Mouse (Mus musculus) lung, embryonic 14.5 days (tissue): Measurements from ENCODE around the gene Iqcf1. TPM values are rescaled to one million over a fixed set of nuclear protein-coding genes. Genes with fewer than 3 reads are reported as not detected.
"Not testable (repeated sequence)": the region's sequence is repeated elsewhere in the genome, so short reads cannot be mapped to it uniquely, and the experiment has no call there.

Experiments
- ATAC-seq: fragments of 200-750 bp; cut with Nextera tagmentation; 2 replicates; pipeline ENCODE4 v1.8.0; 2017; ENCODE audit warnings: mild to moderate bottlenecking, moderate TSS enrichment, moderate library complexity; ENCODE audit not compliant: insufficient read depth
- DNase-seq: peaks from one replicate; pipeline ENCODE4 v3.0.0-alpha.2; 2015
- H3K27ac ChIP-seq: fragments of 300-500 bp; sonication (generic); 2 replicates; pipeline ENCODE4 v1.5.1; 2014; ENCODE audit warnings: low read depth, mild to moderate bottlenecking, moderate library complexity
- H3K27me3 ChIP-seq: fragments of 300-500 bp; sonication (generic); 2 replicates; pipeline ENCODE4 v1.6.1; 2014; ENCODE audit warnings: low read length, control low read depth; ENCODE audit not compliant: insufficient read depth
- H3K36me3 ChIP-seq: fragments of 300-500 bp; sonication (generic); 2 replicates; pipeline ENCODE4 v1.6.1; 2014; ENCODE audit warnings: control low read depth; ENCODE audit not compliant: insufficient read depth
- H3K4me1 ChIP-seq: fragments of 300-500 bp; sonication (generic); 2 replicates; pipeline ENCODE4 v1.6.1; 2014; ENCODE audit warnings: antibody characterized with exemption, control low read depth; ENCODE audit not compliant: insufficient read depth
- H3K4me2 ChIP-seq: fragments of 300-500 bp; sonication (generic); 2 replicates; pipeline ENCODE4 v1.6.1; 2014; ENCODE audit warnings: mild to moderate bottlenecking
- H3K4me3 ChIP-seq: fragments of 300-500 bp; sonication (generic); 2 replicates; pipeline ENCODE4 v1.5.1; 2014; ENCODE audit warnings: low read depth, low read length
- H3K9ac ChIP-seq: fragments of 300-500 bp; sonication (generic); 2 replicates; pipeline ENCODE4 v1.6.1; 2014
- H3K9me3 ChIP-seq: fragments of 300-500 bp; sonication (generic); 2 replicates; pipeline ENCODE4 v1.6.1; 2016; ENCODE audit warnings: low read depth, low read length, control low read depth
- CTCF ChIP-seq: IDR thresholded peaks from 2 replicates; pipeline ENCODE4 v1.5.1; 2016; ENCODE audit warnings: antibody characterized with exemption, low read depth
- WGBS: fragments of 180-500 bp; shearing (Covaris S2); extraction: QIAGEN DNeasy Blood & Tissue Kit; methylation state at CpG from one replicate; pipeline ENCODE4 v1.1.7; 2014; 5-methylcytosine and 5-hydroxymethylcytosine counted together
- polyA plus RNA-seq: library from polyadenylated mRNA; unstranded; fragments of >200 nt; fragmentation: Nextera tagmentation; extraction: Ambion mirVana; gene quantifications from 2 replicates; pipeline ENCODE4 v1.2.1, GENCODE M21; 2014

The Iqcf1 gene
- polyA plus RNA-seq, 1 experiment from 2014 or later: not detected

GRCm38 (mm10) chr9:106483136-106483535, 16.6 kb upstream of the Iqcf1 start:
- no peak overlapping the region for H3K4me2 ChIP-seq
- 0 out of 2 replicates have a peak, but pooled peaks cover under 1% of the 10 kb centered on the region for H3K4me1 ChIP-seq
- H3K27me3 ChIP-seq: no peaks in the 10 kb centered on the region
- no peak overlapping the region for H3K4me3 ChIP-seq
- TF ChIP-seq CTCF: no peak
- no peak overlapping the region for H3K9ac ChIP-seq
- 91% methylated on average over 10 of the region's 10 CpGs for WGBS
- no peak for DNase-seq
- peaks cover 56% of the 10 kb centered on the region for H3K36me3 ChIP-seq
- no peaks in the 10 kb centered on the region for H3K9me3 ChIP-seq
- no peak for ATAC-seq
- H3K27ac ChIP-seq: no peak overlapping the region

- peaks cover 56% of the 10 kb centered on the region for H3K36me3 ChIP-seq
- ATAC-seq (no peak), DNase-seq (no peak)
- H3K27me3 ChIP-seq: no peaks in the 10 kb centered on the region
- H3K27ac ChIP-seq: no peak overlapping the region
- H3K9me3 ChIP-seq: no peaks in the 10 kb centered on the region
- H3K4me3 ChIP-seq: no peak overlapping the region
- TF ChIP-seq CTCF: no peak
- no peak overlapping the region for H3K9ac ChIP-seq
- no peak overlapping the region for H3K4me2 ChIP-seq
- H3K4me1 ChIP-seq: no peaks in the 10 kb centered on the region
- 88% methylated on average over 17 of the region's 17 CpGs for WGBS
These were observed 16.2 kb upstream of the Iqcf1 start for GRCm38 (mm10) chr9:106483606-106484005.

GRCm38 (mm10) chr9:106485076-106485475, 14.7 kb upstream of the Iqcf1 start:
- H3K4me2 ChIP-seq: no peak overlapping the region
- WGBS: 79% methylated on average over 10 of the region's 10 CpGs
- H3K36me3 ChIP-seq: peaks cover 56% of the 10 kb centered on the region
- DNase-seq (no peak), ATAC-seq (no peak)
- no peak for TF ChIP-seq CTCF
- no peak overlapping the region for H3K4me3 ChIP-seq
- no peaks in the 10 kb centered on the region for H3K4me1 ChIP-seq
- H3K27ac ChIP-seq: no peak overlapping the region
- no peaks in the 10 kb centered on the region for H3K9me3 ChIP-seq
- no peaks in the 10 kb centered on the region for H3K27me3 ChIP-seq
- no peak overlapping the region for H3K9ac ChIP-seq

- not testable (repeated sequence) for H3K4me3 ChIP-seq, H3K4me2 ChIP-seq, H3K9me3 ChIP-seq, H3K27me3 ChIP-seq, ATAC-seq, H3K4me1 ChIP-seq, DNase-seq, H3K27ac ChIP-seq, H3K9ac ChIP-seq
- WGBS: 76% methylated on average over 6 of the region's 6 CpGs
- peaks cover 39% of the 10 kb centered on the region for H3K36me3 ChIP-seq
These were observed 12.2 kb upstream of the Iqcf1 start for GRCm38 (mm10) chr9:106487602-106488001.

DNA sequence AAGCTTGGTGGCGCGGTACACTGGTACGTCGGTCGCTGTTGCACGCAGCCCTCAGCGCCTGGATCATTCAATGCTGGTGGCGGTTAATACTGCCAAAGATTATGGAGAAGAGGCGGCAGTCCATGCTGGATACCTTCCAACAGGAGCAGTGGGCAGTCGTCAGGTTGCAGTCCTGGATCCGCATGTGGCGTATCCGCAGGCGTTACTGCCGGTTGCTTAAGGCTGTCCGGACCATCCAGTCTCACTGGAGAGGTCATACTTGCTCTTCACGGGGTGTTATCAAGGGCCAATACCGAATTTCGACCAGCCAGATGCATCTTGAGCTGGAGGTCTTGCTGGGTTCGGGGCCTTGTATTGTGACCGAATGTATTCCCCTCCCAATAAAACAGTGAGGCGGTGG, 2.1 kb downstream of the Iqcf1 start:
- ATAC-seq (no peak), DNase-seq (no peak)
- no peak for TF ChIP-seq CTCF
- H3K27me3 ChIP-seq: no peaks in the 10 kb centered on the region
- no peak overlapping the region for H3K9ac ChIP-seq
- no peak overlapping the region for H3K4me2 ChIP-seq
- WGBS: 83% methylated on average over 22 of the region's 22 CpGs
- H3K4me1 ChIP-seq: no peaks in the 10 kb centered on the region
- no peak overlapping the region for H3K27ac ChIP-seq
- H3K36me3 ChIP-seq: no peaks in the 10 kb centered on the region
- H3K9me3 ChIP-seq: no peaks in the 10 kb centered on the region
- no peak overlapping the region for H3K4me3 ChIP-seq

GRCm38 (mm10) chr9:106504246-106504645, 4.5 kb downstream of the Iqcf1 start:
- Histone ChIP-seq H3K4me1 (no peaks in the 10 kb centered on the region), H3K9ac (no peak overlapping the region), H3K9me3 (no peaks in the 10 kb centered on the region), H3K27ac (no peak overlapping the region), H3K27me3 (no peaks in the 10 kb centered on the region), H3K4me3 (no peak overlapping the region), H3K4me2 (no peak overlapping the region), H3K36me3 (no peaks in the 10 kb centered on the region)
- WGBS: 60% methylated on average over 6 of the region's 6 CpGs
- no peak for TF ChIP-seq CTCF
- DNase-seq (no peak), ATAC-seq (no peak)

DNA sequence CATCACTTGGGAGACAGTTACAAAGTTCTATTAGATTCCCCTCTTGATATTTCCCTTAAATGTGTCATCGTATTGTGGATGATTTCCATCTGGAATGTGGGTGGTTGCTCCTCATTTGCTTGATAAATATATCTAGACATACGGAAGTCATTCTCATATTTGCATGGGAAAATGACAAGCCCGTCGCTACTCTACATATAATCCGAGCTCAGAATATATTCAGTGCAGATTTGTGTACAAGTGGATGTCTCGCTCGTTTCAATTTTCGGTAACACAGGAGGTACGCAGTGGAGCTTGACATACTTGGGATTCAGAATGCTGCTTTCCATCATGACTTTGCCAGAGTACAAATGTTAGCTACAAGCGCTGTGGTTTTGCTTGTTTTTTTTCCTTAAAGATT, 9.6 kb downstream of the Iqcf1 start:
- H3K9me3 ChIP-seq: no peaks in the 10 kb centered on the region
- no peaks in the 10 kb centered on the region for H3K36me3 ChIP-seq
- H3K4me1 ChIP-seq: no peaks in the 10 kb centered on the region
- H3K4me3 ChIP-seq: no peak overlapping the region
- no peak for TF ChIP-seq CTCF
- ATAC-seq: no peak
- no peaks in the 10 kb centered on the region for H3K27me3 ChIP-seq
- no peak overlapping the region for H3K4me2 ChIP-seq
- H3K27ac ChIP-seq: no peak overlapping the region
- H3K9ac ChIP-seq: no peak overlapping the region
- WGBS: 83% methylated on average over 10 of the region's 10 CpGs
- no peak for DNase-seq
